Mouse (Mus musculus): Measurements from ENCODE around the gene Sectm1a. TPM values are rescaled to one million over a fixed set of nuclear protein-coding genes. Genes with fewer than 3 reads are reported as not detected.
"Not testable (repeated sequence)": the region's sequence is repeated elsewhere in the genome, so short reads cannot be mapped to it uniquely, and the experiment has no call there.

Sectm1a gene
- polyA plus RNA-seq, 1 experiment: 2.1 TPM

DNA sequence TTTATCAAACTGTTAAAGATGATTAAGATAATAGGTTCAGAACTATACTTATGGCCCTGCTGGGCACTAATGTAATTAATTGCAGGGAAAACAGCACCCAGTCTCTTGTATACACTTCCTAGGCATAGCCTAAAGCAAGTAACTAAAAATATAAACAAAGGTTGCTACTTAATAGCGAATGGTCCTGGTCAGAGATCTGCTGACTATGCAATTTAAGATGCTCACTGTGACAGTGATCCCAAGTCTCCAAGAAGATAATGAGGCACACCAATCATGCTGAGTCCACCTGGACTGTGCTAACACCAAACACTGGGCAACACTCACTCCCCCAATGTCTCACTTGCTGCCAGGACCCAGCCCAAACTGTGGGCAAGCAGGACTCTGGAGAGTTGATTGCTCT, 31.2 kb downstream of the Sectm1a start:
- WGBS: 74% methylated on average over 1 of the region's 1 CpGs
- H3K27ac ChIP-seq (ENCODE audit: insufficient read depth, low read depth, low read length): no peak overlapping the region
- no peaks in the 10 kb centered on the region for H3K36me3 ChIP-seq (ENCODE audit: control insufficient read depth, insufficient read depth, low read length)
- no peaks in the 10 kb centered on the region for H3K27me3 ChIP-seq (replicated peaks; ENCODE audit: control insufficient read depth, insufficient read depth, low read length)
- no peak for DNase-seq
- no peak overlapping the region for H3K4me3 ChIP-seq (ENCODE audit: insufficient read depth, low read depth, low read length)
- TF ChIP-seq POLR2A (IDR thresholded peaks at IDR 0.05; ENCODE audit: low read depth, low read length) (no peak), CTCF (conservative IDR thresholded peaks at IDR 0.05; ENCODE audit: insufficient read depth, insufficient read length, low read depth, low read length) (no peak)
- H3K4me1 ChIP-seq (ENCODE audit: control insufficient read depth, insufficient read depth, low read length): peaks cover 7% of the 10 kb centered on the region; the same call in 1 of the 2 replicates

GRCm38 (mm10) chr11:121047826-121048399, 33.1 kb downstream of the Sectm1a start:
- Histone ChIP-seq H3K36me3 (ENCODE audit: control insufficient read depth, insufficient read depth, low read length) (no peaks in the 10 kb centered on the region), H3K27ac (ENCODE audit: insufficient read depth, low read depth, low read length) (no peak overlapping the region), H3K4me1 (ENCODE audit: control insufficient read depth, insufficient read depth, low read length) (peaks cover 5% of the 10 kb centered on the region; the same call in 1 of the 2 replicates), H3K27me3 (replicated peaks; ENCODE audit: control insufficient read depth, insufficient read depth, low read length) (no peaks in the 10 kb centered on the region), H3K4me3 (ENCODE audit: insufficient read depth, low read depth, low read length) (no peak overlapping the region)
- peak; percentile 22 for DNase-seq
- WGBS: 50% methylated on average over 2 of the region's 2 CpGs
- TF ChIP-seq POLR2A (IDR thresholded peaks at IDR 0.05; ENCODE audit: low read depth, low read length) (no peak), CTCF (conservative IDR thresholded peaks at IDR 0.05; ENCODE audit: insufficient read depth, insufficient read length, low read depth, low read length) (no peak)

GRCm38 (mm10) chr11:121045286-121045685, 35.7 kb downstream of the Sectm1a start:
- Histone ChIP-seq H3K36me3 (ENCODE audit: control insufficient read depth, insufficient read depth, low read length) (no peaks in the 10 kb centered on the region), H3K4me3 (ENCODE audit: insufficient read depth, low read depth, low read length) (no peak overlapping the region), H3K27ac (ENCODE audit: insufficient read depth, low read depth, low read length) (no peak overlapping the region), H3K27me3 (replicated peaks; ENCODE audit: control insufficient read depth, insufficient read depth, low read length) (no peaks in the 10 kb centered on the region), H3K4me1 (ENCODE audit: control insufficient read depth, insufficient read depth, low read length) (no peaks in the 10 kb centered on the region)
- 83% methylated on average over 1 of the region's 1 CpGs for WGBS
- DNase-seq: peak; percentile 36
- no peak for TF ChIP-seq CTCF (conservative IDR thresholded peaks at IDR 0.05; ENCODE audit: insufficient read depth, insufficient read length, low read depth, low read length)
- no peak for TF ChIP-seq POLR2A (IDR thresholded peaks at IDR 0.05; ENCODE audit: low read depth, low read length)

GRCm38 (mm10) chr11:121043025-121043424, 38.0 kb downstream of the Sectm1a start:
- 43% methylated on average over 1 of the region's 1 CpGs for WGBS
- not testable (repeated sequence) for H3K27ac ChIP-seq (ENCODE audit: insufficient read depth, low read depth, low read length); H3K4me3 ChIP-seq (ENCODE audit: insufficient read depth, low read depth, low read length); H3K27me3 ChIP-seq (replicated peaks; ENCODE audit: control insufficient read depth, insufficient read depth, low read length); H3K4me1 ChIP-seq (ENCODE audit: control insufficient read depth, insufficient read depth, low read length); H3K36me3 ChIP-seq (ENCODE audit: control insufficient read depth, insufficient read depth, low read length); DNase-seq

DNA sequence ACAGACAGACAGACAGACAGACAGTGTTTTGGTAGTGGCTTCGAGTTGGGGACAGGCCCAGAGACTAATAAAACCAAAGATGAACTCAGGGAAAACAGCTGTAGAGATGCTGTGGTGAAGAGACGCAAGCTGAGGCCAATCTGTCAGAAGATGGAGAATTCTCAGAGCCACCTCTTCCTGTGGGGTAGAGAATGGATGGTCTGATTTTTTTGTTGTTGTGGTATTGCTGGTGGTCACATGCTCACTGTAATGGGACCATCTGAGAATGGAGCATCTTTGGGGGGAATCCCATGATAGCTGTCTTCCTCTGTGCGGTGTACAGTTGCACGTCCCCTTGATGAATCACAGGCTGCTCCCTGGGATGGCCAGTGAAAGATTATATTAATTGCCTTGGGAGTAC, 38.5 kb downstream of the Sectm1a start:
- H3K4me3 ChIP-seq (ENCODE audit: insufficient read depth, low read depth, low read length): no peak overlapping the region
- no peaks in the 10 kb centered on the region for H3K4me1 ChIP-seq (ENCODE audit: control insufficient read depth, insufficient read depth, low read length)
- TF ChIP-seq CTCF (conservative IDR thresholded peaks at IDR 0.05; ENCODE audit: insufficient read depth, insufficient read length, low read depth, low read length) (no peak), POLR2A (IDR thresholded peaks at IDR 0.05; ENCODE audit: low read depth, low read length) (no peak)
- no peaks in the 10 kb centered on the region for H3K36me3 ChIP-seq (ENCODE audit: control insufficient read depth, insufficient read depth, low read length)
- no peaks in the 10 kb centered on the region for H3K27me3 ChIP-seq (replicated peaks; ENCODE audit: control insufficient read depth, insufficient read depth, low read length)
- H3K27ac ChIP-seq (ENCODE audit: insufficient read depth, low read depth, low read length): no peak overlapping the region
- 69% methylated on average over 4 of the region's 4 CpGs for WGBS
- no peak for DNase-seq

- Histone ChIP-seq H3K27me3 (replicated peaks; ENCODE audit: control insufficient read depth, insufficient read depth, low read length) (no peaks in the 10 kb centered on the region), H3K36me3 (ENCODE audit: control insufficient read depth, insufficient read depth, low read length) (no peaks in the 10 kb centered on the region), H3K4me3 (ENCODE audit: insufficient read depth, low read depth, low read length) (no peak overlapping the region), H3K4me1 (ENCODE audit: control insufficient read depth, insufficient read depth, low read length) (no peaks in the 10 kb centered on the region), H3K27ac (ENCODE audit: insufficient read depth, low read depth, low read length) (no peak overlapping the region)
- no peak for DNase-seq
- TF ChIP-seq CTCF (conservative IDR thresholded peaks at IDR 0.05; ENCODE audit: insufficient read depth, insufficient read length, low read depth, low read length) (no peak), POLR2A (IDR thresholded peaks at IDR 0.05; ENCODE audit: low read depth, low read length) (no peak)
- WGBS: 68% methylated on average over 4 of the region's 4 CpGs
Measured at GRCm38 (mm10) chr11:121041636-121042035, 39.4 kb downstream of the Sectm1a start.

DNA sequence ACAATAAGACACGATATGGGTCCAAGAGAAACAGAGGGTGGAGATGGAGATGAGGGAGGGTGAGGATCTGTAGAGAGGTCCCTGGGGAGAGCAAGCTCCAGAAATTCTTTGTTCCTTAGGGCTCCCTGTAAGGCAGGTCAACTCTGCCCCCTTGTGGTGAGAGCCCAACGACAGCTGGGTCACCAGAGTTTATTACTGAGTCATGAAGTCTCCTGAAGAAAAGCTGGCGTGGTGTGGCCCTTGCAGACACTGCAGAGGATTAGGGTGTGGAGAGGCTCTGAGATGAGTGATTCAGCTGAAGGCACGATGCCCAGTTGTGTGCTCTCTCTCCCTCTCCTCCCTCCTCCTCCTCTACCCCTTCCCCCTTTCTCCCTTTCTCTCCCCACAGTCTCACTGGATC, 39.8 kb downstream of the Sectm1a start:
- no peaks in the 10 kb centered on the region for H3K27me3 ChIP-seq (replicated peaks; ENCODE audit: control insufficient read depth, insufficient read depth, low read length)
- TF ChIP-seq CTCF (conservative IDR thresholded peaks at IDR 0.05; ENCODE audit: insufficient read depth, insufficient read length, low read depth, low read length) (peak; percentile 87), POLR2A (IDR thresholded peaks at IDR 0.05; ENCODE audit: low read depth, low read length) (no peak)
- no peaks in the 10 kb centered on the region for H3K4me1 ChIP-seq (ENCODE audit: control insufficient read depth, insufficient read depth, low read length)
- 3% methylated on average over 4 of the region's 4 CpGs for WGBS
- no peak overlapping the region for H3K27ac ChIP-seq (ENCODE audit: insufficient read depth, low read depth, low read length)
- H3K36me3 ChIP-seq (ENCODE audit: control insufficient read depth, insufficient read depth, low read length): no peaks in the 10 kb centered on the region
- DNase-seq: peak; percentile 82
- H3K4me3 ChIP-seq (ENCODE audit: insufficient read depth, low read depth, low read length): no peak overlapping the region
